Mouse (Mus musculus) large intestine, adult 2 months (tissue): ENCODE results near the gene 4922502D21Rik. TPM values are rescaled to one million over a fixed set of nuclear protein-coding genes. Genes with fewer than 3 reads are reported as not detected.

ENCODE experiments used
- DNase-seq: peaks from one replicate; pipeline ENCODE4 v3.0.0-alpha.2; 2012; ENCODE audit warnings: low read depth, low spot score
- WGBS: fragments of 180-500 bp; shearing (Covaris S2); methylation state at CpG from one replicate; pipeline ENCODE4 v1.1.7; 2018; 5-methylcytosine and 5-hydroxymethylcytosine counted together
- polyA plus RNA-seq: library from polyadenylated mRNA; depleted of rRNA; stranded (reverse); fragments of >200 nt; gene quantifications from 2 replicates; pipeline ENCODE4 v1.2.3, GENCODE M21; 2012; rRNA removed

4922502D21Rik gene
- polyA plus RNA-seq, 1 experiment: not detected

DNA sequence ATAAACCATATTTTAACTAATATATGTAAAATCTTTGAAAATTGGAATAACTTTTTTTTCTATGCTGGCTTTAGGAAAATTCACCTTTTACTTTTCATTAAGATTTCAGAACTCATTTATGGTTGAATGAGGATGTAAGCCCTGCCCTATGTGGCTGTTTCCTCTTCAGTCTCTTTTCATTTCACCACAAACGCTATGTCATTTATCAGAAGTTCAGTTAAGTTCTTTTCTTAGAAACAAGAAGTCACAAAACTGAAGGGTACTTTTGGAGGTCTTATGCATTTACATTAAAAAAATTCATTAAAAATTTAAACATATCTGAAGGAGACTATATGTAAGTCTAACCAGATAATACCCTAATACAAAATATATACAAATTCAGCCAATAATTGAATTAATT lies 15.9 kb downstream of the 4922502D21Rik start:
- WGBS: 77% methylated on average over 1 of the region's 1 CpGs
- no peak for DNase-seq

- 93% methylated on average over 3 of the region's 3 CpGs for WGBS
- DNase-seq: no peak
These were observed 16.9 kb downstream of the 4922502D21Rik start for GRCm38 (mm10) chr6:129314655-129315168.

- 67% methylated on average over 3 of the region's 3 CpGs for WGBS
- no peak for DNase-seq
These were observed 19.1 kb downstream of the 4922502D21Rik start for GRCm38 (mm10) chr6:129312499-129312898.

DNA sequence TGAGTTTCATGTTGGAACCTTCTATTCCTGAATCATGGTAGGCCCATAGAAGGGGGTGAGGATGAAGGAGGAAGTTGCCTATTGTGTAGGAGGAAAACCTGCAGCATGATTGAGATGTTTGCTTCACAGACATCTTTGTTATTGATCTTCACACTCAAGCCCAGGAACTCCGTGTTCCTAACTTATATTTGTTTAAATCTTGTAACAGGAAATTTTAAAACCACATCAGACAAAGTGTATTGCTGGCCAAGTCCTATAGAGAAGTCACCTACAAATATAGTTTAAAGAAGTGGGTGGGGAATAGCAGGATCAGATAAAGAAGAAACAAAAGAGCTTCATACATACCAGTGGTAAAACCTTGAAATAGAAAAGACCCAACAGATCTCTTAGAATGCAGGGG lies 27.4 kb downstream of the 4922502D21Rik start:
- WGBS: 19% methylated on average over 1 of the region's 1 CpGs
- DNase-seq: no peak

- DNase-seq: no peak
These were observed 42.9 kb downstream of the 4922502D21Rik start for GRCm38 (mm10) chr6:129288708-129289107.

GRCm38 (mm10) chr6:129284384-129285104 lies 47.1 kb downstream of the 4922502D21Rik start:
- 56% methylated on average over 7 of the region's 7 CpGs for WGBS
- DNase-seq: no peak

- 80% methylated on average over 3 of the region's 3 CpGs for WGBS
- no peak for DNase-seq
These were observed 48.3 kb downstream of the 4922502D21Rik start for GRCm38 (mm10) chr6:129283271-129283670.

GRCm38 (mm10) chr6:129276483-129276882 lies 55.1 kb downstream of the 4922502D21Rik start:
- WGBS: 89% methylated on average over 2 of the region's 2 CpGs

DNA sequence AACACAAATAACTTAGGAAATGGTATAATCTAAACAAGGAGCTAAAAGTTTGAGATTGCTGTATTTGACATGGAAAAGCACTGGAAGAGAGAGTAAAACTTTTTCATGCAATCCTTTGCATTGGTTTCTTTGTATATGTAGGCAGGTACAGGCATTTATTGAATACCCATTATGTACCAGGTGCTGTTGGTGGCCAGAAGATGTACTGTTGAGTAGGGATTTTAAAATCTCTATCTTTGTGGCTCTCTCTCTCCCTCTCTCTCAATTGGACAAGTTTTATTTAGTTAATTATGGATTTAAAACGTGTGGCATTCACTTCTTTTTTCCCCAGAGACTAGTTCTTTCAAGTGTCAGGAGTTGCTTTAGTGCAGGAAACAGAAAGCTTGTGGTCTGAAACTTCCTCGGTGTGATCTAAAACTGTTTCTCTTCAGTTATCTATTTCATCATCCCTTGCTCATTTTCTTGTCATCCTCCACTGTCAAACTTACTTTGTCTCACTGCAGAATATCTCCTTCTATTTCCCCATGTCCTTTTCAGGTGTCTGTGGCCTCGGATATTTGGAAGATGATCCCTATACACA lies 55.9 kb downstream of the 4922502D21Rik start:
- 61% methylated on average over 3 of the region's 3 CpGs for WGBS
- DNase-seq: no peak

More at GRCm38 (mm10) chr6:129276483-129276882, 55.1 kb downstream of the 4922502D21Rik start:
- DNase-seq: no peak

DNA sequence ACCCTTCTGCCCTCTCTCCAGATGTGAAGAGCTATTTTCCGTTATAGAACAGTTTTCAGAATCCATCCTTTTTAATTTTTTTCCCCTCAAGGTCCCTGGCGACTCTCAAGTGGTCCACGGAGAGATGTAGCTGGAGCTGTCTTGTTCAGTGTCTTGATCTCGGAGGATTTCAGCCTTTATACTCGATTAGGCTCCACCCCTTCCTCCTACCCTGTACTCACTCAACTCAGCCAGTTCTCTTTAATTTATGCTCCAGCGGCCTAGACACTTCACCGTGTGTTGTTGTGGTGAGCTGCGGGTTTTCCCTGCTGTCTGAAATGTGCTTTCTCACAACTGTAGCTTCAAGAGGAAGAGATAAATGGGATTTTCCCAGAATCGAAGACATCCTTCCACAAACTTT lies 56.4 kb downstream of the 4922502D21Rik start, which contains the start of gene Cd69:
Cd69 (minus strand) TSS at position 217 of the 400 bp plus-strand sequence.
- DNase-seq: no peak

DNA sequence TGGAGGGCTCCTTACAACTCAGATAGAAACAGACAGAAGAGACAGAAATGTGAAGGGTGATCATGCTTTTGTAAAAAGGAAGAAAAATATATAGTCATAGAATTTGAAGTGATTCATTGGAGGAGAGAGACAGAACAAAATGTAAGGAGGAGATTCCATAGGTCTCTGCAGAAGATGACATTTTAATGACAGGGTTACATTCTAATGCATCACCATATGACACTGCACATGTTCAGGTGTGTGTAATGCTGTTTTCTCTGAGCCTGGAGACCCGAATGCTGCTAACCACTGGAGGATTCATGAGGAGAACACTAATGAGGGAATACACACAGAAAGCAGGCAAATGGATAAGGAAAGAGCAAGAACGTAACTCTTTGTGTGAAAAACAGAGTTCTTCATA lies 57.1 kb downstream of the 4922502D21Rik start:
- 82% methylated on average over 2 of the region's 2 CpGs for WGBS
- DNase-seq: no peak

More for the DNA sequence above, 56.4 kb downstream of the 4922502D21Rik start, which contains the start of gene Cd69:
- 60% methylated on average over 9 of the region's 9 CpGs for WGBS

- WGBS: 70% methylated on average over 3 of the region's 3 CpGs
- no peak for DNase-seq
These were observed 57.9 kb downstream of the 4922502D21Rik start for GRCm38 (mm10) chr6:129273662-129274061.

Other genes starting within 250 kb of the 4922502D21Rik start
- 22.5 and 35.0 TPM in 2 replicates for gene Clec2e, start 230.9 kb downstream of the 4922502D21Rik start, polyA plus RNA-seq
- gene Clec2d, start 151.2 kb downstream of the 4922502D21Rik start, polyA plus RNA-seq: 122 and 149 TPM in 2 replicates
- 1.5 and 1.7 TPM in 2 replicates for gene Cd69, start 56.4 kb downstream of the 4922502D21Rik start, polyA plus RNA-seq
- gene Clec12a, start 10.9 kb upstream of the 4922502D21Rik start, polyA plus RNA-seq: 0.52 and 0.73 TPM in 2 replicates
- not detected in 2 replicates for gene Clec12b, start 54.1 kb upstream of the 4922502D21Rik start, polyA plus RNA-seq
- gene Clec1b, start 65.5 kb upstream of the 4922502D21Rik start, polyA plus RNA-seq: 0.12 and 0.34 TPM in 2 replicates
- 0.60 and 0.99 TPM in 2 replicates for gene Clec9a, start 77.1 kb upstream of the 4922502D21Rik start, polyA plus RNA-seq
- 0.24 and 0.58 TPM in 2 replicates for gene Clec1a, start 120.2 kb upstream of the 4922502D21Rik start, polyA plus RNA-seq
- 0.07 TPM in 1 of 2 replicates, not detected in the other for gene Olr1, start 175.4 kb upstream of the 4922502D21Rik start, polyA plus RNA-seq
- not detected in 2 replicates for gene Tmem52b, start 180.8 kb upstream of the 4922502D21Rik start, polyA plus RNA-seq
- 20.2 and 21.5 TPM in 2 replicates for gene Gabarapl1, start 201.4 kb upstream of the 4922502D21Rik start, polyA plus RNA-seq
- 0.16 and 0.19 TPM in 2 replicates for gene Klre1, start 246.1 kb upstream of the 4922502D21Rik start, polyA plus RNA-seq